Mouse (Mus musculus) brain, embryonic 18.5 days (tissue): ENCODE data around the gene Med14.
A peak's percentile ranks its signal among the peaks of the same experiment; 100 is the strongest.

ENCODE experiments used
- DNase-seq: peaks from one replicate; pipeline ENCODE4 v3.0.0-alpha.2; 2012; ENCODE audit warnings: low read depth, low spot score

Gene Med14

GRCm38 (mm10) chrX:12673054-12673775 lies 88.7 kb downstream of the Med14 start, which contains the start of gene 1810030O07Rik:
Gene 1810030O07Rik (minus strand): TSS chrX:12673668.
- DNase-seq, result peak; percentile 79

- no peak for DNase-seq
These were observed 108.0 kb downstream of the Med14 start for GRCm38 (mm10) chrX:12653879-12654278.

- no peak for DNase-seq
These were observed 110.0 kb downstream of the Med14 start for GRCm38 (mm10) chrX:12651906-12652305.

- peak; percentile 24 for DNase-seq
These were observed 116.2 kb downstream of the Med14 start for GRCm38 (mm10) chrX:12645531-12646304.

GRCm38 (mm10) chrX:12644976-12645375 lies 116.9 kb downstream of the Med14 start:
- DNase-seq, result no peak
